Mouse (Mus musculus): Measurements from ENCODE around the gene Slit1. TPM values are rescaled to one million over a fixed set of nuclear protein-coding genes. Genes with fewer than 3 reads are reported as not detected.

Gene Slit1
- polyA plus RNA-seq, 1 experiment from 2014 or later: 1.0 TPM

- Histone ChIP-seq H3K4me2 (ENCODE audit: low read length) (no peak overlapping the region), H3K4me3 (ENCODE audit: low read depth, low read length) (no peak overlapping the region), H3K4me1 (replicated peaks; ENCODE audit: control insufficient read depth, insufficient read depth, low read length) (no peaks in the 10 kb centered on the region), H3K9me3 (ENCODE audit: control insufficient read depth, low read length) (no peaks in the 10 kb centered on the region), H3K36me3 (ENCODE audit: control insufficient read depth, insufficient read depth, low read length) (no peaks in the 10 kb centered on the region), H3K27ac (ENCODE audit: low read depth) (no peak overlapping the region), H3K9ac (ENCODE audit: low read length) (no peak overlapping the region), H3K27me3 (replicated peaks; ENCODE audit: control insufficient read depth, insufficient read depth, low read length) (no peaks in the 10 kb centered on the region)
- DNase-seq (ENCODE audit: low spot score): no peak
- no peak for ATAC-seq (replicated peaks; ENCODE audit: low FRiP score, low TSS enrichment, low read depth)
- WGBS: 62% methylated on average over 19 of the region's 19 CpGs
Observed at GRCm38 (mm10) chr19:41618771-41619385, 124.6 kb downstream of the Slit1 start.

- ATAC-seq (replicated peaks; ENCODE audit: low FRiP score, low TSS enrichment, low read depth) (no peak), DNase-seq (ENCODE audit: low spot score) (no peak)
- Histone ChIP-seq H3K4me2 (ENCODE audit: low read length) (no peak overlapping the region), H3K4me3 (ENCODE audit: low read depth, low read length) (no peak overlapping the region), H3K9ac (ENCODE audit: low read length) (no peak overlapping the region), H3K27ac (ENCODE audit: low read depth) (no peak overlapping the region), H3K4me1 (replicated peaks; ENCODE audit: control insufficient read depth, insufficient read depth, low read length) (0 out of 2 replicates have a peak, but pooled peaks cover under 1% of the 10 kb centered on the region), H3K9me3 (ENCODE audit: control insufficient read depth, low read length) (no peaks in the 10 kb centered on the region), H3K27me3 (replicated peaks; ENCODE audit: control insufficient read depth, insufficient read depth, low read length) (no peaks in the 10 kb centered on the region), H3K36me3 (ENCODE audit: control insufficient read depth, insufficient read depth, low read length) (no peaks in the 10 kb centered on the region)
- WGBS: 56% methylated on average over 6 of the region's 6 CpGs
Observed at GRCm38 (mm10) chr19:41618153-41618657, 125.3 kb downstream of the Slit1 start.

GRCm38 (mm10) chr19:41617102-41617501 is 126.4 kb downstream of the Slit1 start:
- Histone ChIP-seq H3K9ac (ENCODE audit: low read length) (no peak overlapping the region), H3K27ac (ENCODE audit: low read depth) (no peak overlapping the region), H3K4me1 (replicated peaks; ENCODE audit: control insufficient read depth, insufficient read depth, low read length) (0 out of 2 replicates have a peak, but pooled peaks cover 2% of the 10 kb centered on the region), H3K4me3 (ENCODE audit: low read depth, low read length) (no peak overlapping the region), H3K4me2 (ENCODE audit: low read length) (no peak overlapping the region), H3K27me3 (replicated peaks; ENCODE audit: control insufficient read depth, insufficient read depth, low read length) (no peaks in the 10 kb centered on the region), H3K36me3 (ENCODE audit: control insufficient read depth, insufficient read depth, low read length) (no peaks in the 10 kb centered on the region), H3K9me3 (ENCODE audit: control insufficient read depth, low read length) (no peaks in the 10 kb centered on the region)
- 86% methylated on average over 13 of the region's 13 CpGs for WGBS
- DNase-seq (ENCODE audit: low spot score): no peak
- no peak for ATAC-seq (replicated peaks; ENCODE audit: low FRiP score, low TSS enrichment, low read depth)

GRCm38 (mm10) chr19:41616274-41616673 is 127.2 kb downstream of the Slit1 start:
- H3K36me3 ChIP-seq (ENCODE audit: control insufficient read depth, insufficient read depth, low read length): no peaks in the 10 kb centered on the region
- no peak overlapping the region for H3K27ac ChIP-seq (ENCODE audit: low read depth)
- no peak overlapping the region for H3K9ac ChIP-seq (ENCODE audit: low read length)
- no peaks in the 10 kb centered on the region for H3K27me3 ChIP-seq (replicated peaks; ENCODE audit: control insufficient read depth, insufficient read depth, low read length)
- ATAC-seq (replicated peaks; ENCODE audit: low FRiP score, low TSS enrichment, low read depth) (no peak), DNase-seq (ENCODE audit: low spot score) (no peak)
- 0 out of 2 replicates have a peak, but pooled peaks cover 2% of the 10 kb centered on the region for H3K4me1 ChIP-seq (replicated peaks; ENCODE audit: control insufficient read depth, insufficient read depth, low read length)
- H3K4me2 ChIP-seq (ENCODE audit: low read length): no peak overlapping the region
- 85% methylated on average over 6 of the region's 6 CpGs for WGBS
- H3K9me3 ChIP-seq (ENCODE audit: control insufficient read depth, low read length): no peaks in the 10 kb centered on the region
- H3K4me3 ChIP-seq (ENCODE audit: low read depth, low read length): no peak overlapping the region

GRCm38 (mm10) chr19:41615606-41616224 is 127.8 kb downstream of the Slit1 start:
- 68% methylated on average over 11 of the region's 11 CpGs for WGBS

GRCm38 (mm10) chr19:41613325-41614087 is 130.0 kb downstream of the Slit1 start:
- ATAC-seq (replicated peaks; ENCODE audit: low FRiP score, low TSS enrichment, low read depth) (0 out of 2 replicates have a peak, but pooled peaks have one; percentile 59), DNase-seq (ENCODE audit: low spot score) (no peak)
- Histone ChIP-seq H3K27me3 (replicated peaks; ENCODE audit: control insufficient read depth, insufficient read depth, low read length) (no peaks in the 10 kb centered on the region), H3K9ac (ENCODE audit: low read length) (no peak overlapping the region), H3K4me3 (ENCODE audit: low read depth, low read length) (no peak overlapping the region), H3K27ac (ENCODE audit: low read depth) (no peak overlapping the region), H3K4me1 (replicated peaks; ENCODE audit: control insufficient read depth, insufficient read depth, low read length) (0 out of 2 replicates have a peak, but pooled peaks cover 2% of the 10 kb centered on the region), H3K9me3 (ENCODE audit: control insufficient read depth, low read length) (no peaks in the 10 kb centered on the region), H3K36me3 (ENCODE audit: control insufficient read depth, insufficient read depth, low read length) (no peaks in the 10 kb centered on the region), H3K4me2 (ENCODE audit: low read length) (no peak overlapping the region; the same call in 1 of the 2 replicates)
- WGBS: 27% methylated on average over 16 of the region's 16 CpGs

More at GRCm38 (mm10) chr19:41615606-41616224, 127.8 kb downstream of the Slit1 start:
- Histone ChIP-seq H3K9ac (ENCODE audit: low read length) (no peak overlapping the region), H3K9me3 (ENCODE audit: control insufficient read depth, low read length) (no peaks in the 10 kb centered on the region), H3K27ac (ENCODE audit: low read depth) (no peak overlapping the region), H3K4me3 (ENCODE audit: low read depth, low read length) (no peak overlapping the region), H3K4me2 (ENCODE audit: low read length) (no peak overlapping the region), H3K27me3 (replicated peaks; ENCODE audit: control insufficient read depth, insufficient read depth, low read length) (no peaks in the 10 kb centered on the region), H3K36me3 (ENCODE audit: control insufficient read depth, insufficient read depth, low read length) (no peaks in the 10 kb centered on the region), H3K4me1 (replicated peaks; ENCODE audit: control insufficient read depth, insufficient read depth, low read length) (0 out of 2 replicates have a peak, but pooled peaks cover 2% of the 10 kb centered on the region)
- DNase-seq (ENCODE audit: low spot score): no peak
- no peak for ATAC-seq (replicated peaks; ENCODE audit: low FRiP score, low TSS enrichment, low read depth)

- no peak overlapping the region for H3K27ac ChIP-seq (ENCODE audit: low read depth)
- 66% methylated on average over 6 of the region's 6 CpGs for WGBS
- no peaks in the 10 kb centered on the region for H3K27me3 ChIP-seq (replicated peaks; ENCODE audit: control insufficient read depth, insufficient read depth, low read length)
- no peak overlapping the region for H3K4me3 ChIP-seq (ENCODE audit: low read depth, low read length)
- DNase-seq (ENCODE audit: low spot score) (no peak), ATAC-seq (replicated peaks; ENCODE audit: low FRiP score, low TSS enrichment, low read depth) (no peak)
- H3K36me3 ChIP-seq (ENCODE audit: control insufficient read depth, insufficient read depth, low read length): no peaks in the 10 kb centered on the region
- no peak overlapping the region for H3K9ac ChIP-seq (ENCODE audit: low read length)
- 0 out of 2 replicates have a peak, but pooled peaks cover 2% of the 10 kb centered on the region for H3K4me1 ChIP-seq (replicated peaks; ENCODE audit: control insufficient read depth, insufficient read depth, low read length)
- H3K4me2 ChIP-seq (ENCODE audit: low read length): no peak overlapping the region
- H3K9me3 ChIP-seq (ENCODE audit: control insufficient read depth, low read length): no peaks in the 10 kb centered on the region
Observed at GRCm38 (mm10) chr19:41611683-41612082, 131.8 kb downstream of the Slit1 start.

GRCm38 (mm10) chr19:41606208-41606987 is 137.1 kb downstream of the Slit1 start:
- no peaks in the 10 kb centered on the region for H3K4me1 ChIP-seq (replicated peaks; ENCODE audit: control insufficient read depth, insufficient read depth, low read length)
- H3K27ac ChIP-seq (ENCODE audit: low read depth): no peak overlapping the region
- no peak for DNase-seq (ENCODE audit: low spot score)
- no peaks in the 10 kb centered on the region for H3K36me3 ChIP-seq (ENCODE audit: control insufficient read depth, insufficient read depth, low read length)
- no peaks in the 10 kb centered on the region for H3K27me3 ChIP-seq (replicated peaks; ENCODE audit: control insufficient read depth, insufficient read depth, low read length)
- no peak for ATAC-seq (replicated peaks; ENCODE audit: low FRiP score, low TSS enrichment, low read depth)
- no peaks in the 10 kb centered on the region for H3K9me3 ChIP-seq (ENCODE audit: control insufficient read depth, low read length)
- H3K9ac ChIP-seq (ENCODE audit: low read length): no peak overlapping the region
- no peak overlapping the region for H3K4me2 ChIP-seq (ENCODE audit: low read length)
- no peak overlapping the region for H3K4me3 ChIP-seq (ENCODE audit: low read depth, low read length)
- 86% methylated on average over 10 of the region's 10 CpGs for WGBS
